Mouse (Mus musculus) embryonic fibroblast, embryonic 13.5 days (primary cell): Measurements from ENCODE around the gene Foxp1.

Experiments used
- CTCF ChIP-seq: IDR thresholded peaks from 2 replicates; pipeline ENCODE4 v1.5.1; 2011; ENCODE audit warnings: mild to moderate bottlenecking, control low read depth, low read length, moderate library complexity, borderline replicate concordance; ENCODE audit not compliant: insufficient read depth
- POLR2A ChIP-seq: IDR thresholded peaks from 2 replicates; pipeline ENCODE4 v1.6.1; 2011; ENCODE audit warnings: low read depth, mild to moderate bottlenecking, control low read depth, low read length, moderate library complexity

GRCm38 (mm10) chr6:99320444-99320843, 202.1 kb downstream of the Foxp1 start:
- no peak for TF ChIP-seq CTCF
- TF ChIP-seq POLR2A: no peak
